ENCODE assay signal across 14 mouse cellular contexts in the genomic region with DNA sequence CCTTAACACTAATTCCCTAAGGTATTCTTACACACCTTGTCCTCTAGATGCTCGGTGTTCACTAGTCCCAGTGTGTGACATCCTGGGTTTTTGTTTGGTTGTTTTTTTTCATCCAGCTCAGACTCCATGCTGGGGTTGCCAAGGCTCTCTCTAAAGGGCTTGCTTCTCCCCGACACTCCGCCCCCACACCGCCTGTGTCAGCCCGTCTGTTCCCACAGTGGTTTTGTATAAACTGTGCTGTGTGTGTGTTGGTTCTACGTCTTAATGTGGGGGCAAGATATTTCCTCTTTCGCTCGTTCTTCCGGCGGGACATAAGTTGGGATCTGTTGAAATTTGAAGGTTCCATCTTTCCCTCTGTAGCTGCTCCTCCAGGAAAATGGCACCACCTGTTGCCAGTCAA. TPM values are rescaled to one million over a fixed set of nuclear protein-coding genes. Genes with fewer than 3 reads are reported as not detected.
DNase-seq lines count a peak whose midpoint lies in the region; TF ChIP-seq lines count a peak whose summit lies in the region.
"Had no signal": no experiment of that assay in that cellular context is flagged by ENCODE, and none has a peak within 500 bp of the region (broad histone marks: within the 10 kb centered on the region; RNA-seq: fewer than 3 reads in every experiment).

No protein-coding gene starts in this region.

- H3K4me3 ChIP-seq in layer of hippocampus, adult 2 months, result no peak overlapping the region
- H3K4me3 ChIP-seq: hindbrain, embryonic 15.5 days; lung, embryonic 15.5 days; midbrain, embryonic 12.5 days had no signal

- TF ChIP-seq CTCF in layer of hippocampus, adult 2 months (conservative IDR thresholded peaks at IDR 0.05), result no peak

- peak; percentile 78 for DNase-seq in right cerebral cortex, adult 18-20 months
- no peak for DNase-seq in right cerebral cortex, postnatal 4 days
- DNase-seq in layer of hippocampus, adult 2 months (ENCODE audit: low spot score in 2 of 2), result peak; percentile 88 to 91
- peak; percentile 67 to 74 for DNase-seq in left cerebral cortex, postnatal 14 days (ENCODE audit: low spot score in 2 of 2)
- peak; percentile 58 for DNase-seq in telencephalon, adult 2 months (ENCODE audit: low read depth, low spot score)
- no peak for DNase-seq in gastrocnemius, postnatal 36 days
- DNase-seq in adrenal gland, postnatal 14 days, result no peak
- no peak for DNase-seq in gastrocnemius, adult 8-10 months (ENCODE audit: low spot score in 2 of 2)
- DNase-seq: cerebellum, adult 8-10 months; heart, adult 18-20 months; kidney, adult 8-10 months had no signal

- no peak overlapping the region for H3K27ac ChIP-seq in layer of hippocampus, adult 2 months
- H3K27ac ChIP-seq: hindbrain, embryonic 15.5 days; lung, embryonic 15.5 days; midbrain, embryonic 12.5 days had no signal

- intact Hi-C loops in left cerebral cortex, postnatal 14 days (cut with DNase I), result no loop called here
- intact Hi-C loops in gastrocnemius, postnatal 36 days (cut with DNase I), result no loop called here

RNA-seq across cellular contexts. Expression of a gene that starts 11.7 kb away (rescaled TPM):
- under 1 TPM in 1 of 2 experiments, not detected in 1; 0.36 TPM for total RNA-seq in layer of hippocampus, adult 2 months (2021)
- total RNA-seq in left cerebral cortex, postnatal 14 days (2021), result under 1 TPM; 0.15 to 0.31 TPM
- total RNA-seq in gastrocnemius, postnatal 36 days (2021), result not detected
- total RNA-seq in adrenal gland, postnatal 14 days (2021), result 0.86 and 23.9 TPM in 2 replicates
- under 1 TPM in 3 of 4 experiments, not detected in 1; 0.16 to 0.31 (median 0.17) TPM for total RNA-seq in gastrocnemius, adult 8-10 months (2022)
- total RNA-seq: heart, adult 18-20 months had no signal

RNA-seq across cellular contexts. Expression of a gene that starts 30.9 kb away (rescaled TPM):
- total RNA-seq in layer of hippocampus, adult 2 months (2021), result not detected
- total RNA-seq in left cerebral cortex, postnatal 14 days (2021), result under 1 TPM; 0.24 to 0.40 TPM
- under 1 TPM in 1 of 2 experiments, not detected in 1; 0.23 TPM for total RNA-seq in gastrocnemius, postnatal 36 days (2021)
- total RNA-seq in adrenal gland, postnatal 14 days (2021), result 1.1 and 21.3 TPM in 2 replicates
- under 1 TPM in 2 of 4 experiments, not detected in 2; 0.20 to 0.35 TPM for total RNA-seq in gastrocnemius, adult 8-10 months (2022)

RNA-seq across cellular contexts. Expression of a gene that starts 58.1 kb away (rescaled TPM):
- 1 to 10 TPM; 9.2 to 9.3 TPM for total RNA-seq in layer of hippocampus, adult 2 months (2021)
- total RNA-seq in left cerebral cortex, postnatal 14 days (2021), result 10 to 100 TPM in 1 of 2 experiments, 1 to 10 TPM in 1; 9.4 to 10.7 TPM
- 1 to 10 TPM; 8.3 to 9.7 TPM for total RNA-seq in gastrocnemius, postnatal 36 days (2021)
- 14.0 and 15.8 TPM in 2 replicates for total RNA-seq in adrenal gland, postnatal 14 days (2021)
- 10 to 100 TPM; 10.9 to 13.2 (median 12.2) TPM for total RNA-seq in gastrocnemius, adult 8-10 months (2022)

Comparison
In these comparisons a context has a peak if more than half of its experiments do, and no peak if none do; other contexts are left out.
1. DNase-seq: peak in right cerebral cortex, adult 18-20 months (single experiment), layer of hippocampus, adult 2 months (2 of 2), left cerebral cortex, postnatal 14 days (2 of 2) and telencephalon, adult 2 months (single experiment); none in right cerebral cortex, postnatal 4 days (single experiment), gastrocnemius, postnatal 36 days (0 of 2), adrenal gland, postnatal 14 days (single experiment) and gastrocnemius, adult 8-10 months (0 of 2).